Mouse (Mus musculus) forebrain, embryonic 16.5 days (tissue): ENCODE data around the gene Fam169b. TPM values are rescaled to one million over a fixed set of nuclear protein-coding genes. Genes with fewer than 3 reads are reported as not detected.

Experiments used
- ATAC-seq: fragments of 200-750 bp; cut with Nextera tagmentation; 2 replicates; pipeline ENCODE4 v1.8.0; 2017; ENCODE audit warnings: mild to moderate bottlenecking, moderate library complexity
- H3K27ac ChIP-seq: fragments of 300-500 bp; sonication (generic); 2 replicates; pipeline ENCODE4 v1.5.1; 2014; ENCODE audit warnings: low read length, control low read depth
- H3K27me3 ChIP-seq: fragments of 300-500 bp; sonication (generic); replicated peaks from 2 replicates; pipeline ENCODE4 v1.6.1; 2014; ENCODE audit warnings: low read length; ENCODE audit not compliant: control insufficient read depth, insufficient read depth
- H3K36me3 ChIP-seq: fragments of 300-500 bp; sonication (generic); 2 replicates; pipeline ENCODE4 v1.6.1; 2014; ENCODE audit not compliant: control insufficient read depth, insufficient read depth
- H3K4me1 ChIP-seq: fragments of 300-500 bp; sonication (generic); replicated peaks from 2 replicates; pipeline ENCODE4 v1.6.1; 2014; ENCODE audit warnings: low read length; ENCODE audit not compliant: control insufficient read depth, insufficient read depth
- H3K4me2 ChIP-seq: fragments of 300-500 bp; sonication (generic); 2 replicates; pipeline ENCODE4 v1.6.1; 2014; ENCODE audit warnings: mild to moderate bottlenecking, low read length, control low read depth
- H3K4me3 ChIP-seq: fragments of 300-500 bp; sonication (generic); replicated peaks from 2 replicates; pipeline ENCODE4 v1.5.1; 2014; ENCODE audit warnings: mild to moderate bottlenecking, low read length, control low read depth
- H3K9ac ChIP-seq: fragments of 300-500 bp; sonication (generic); replicated peaks from 2 replicates; pipeline ENCODE4 v1.6.1; 2014; ENCODE audit warnings: low read depth, low read length, control low read depth
- H3K9me3 ChIP-seq: fragments of 300-500 bp; sonication (generic); 2 replicates; pipeline ENCODE4 v1.6.1; 2016; ENCODE audit warnings: low read length; ENCODE audit not compliant: control insufficient read depth
- WGBS: fragments of 180-500 bp; shearing (Covaris S2); extraction: QIAGEN DNeasy Blood & Tissue Kit; methylation state at CpG from one replicate; pipeline ENCODE4 v1.1.7; 2014; 5-methylcytosine and 5-hydroxymethylcytosine counted together
- polyA plus RNA-seq: library from polyadenylated mRNA; unstranded; fragments of >200 nt; fragmentation: Nextera tagmentation; extraction: Ambion mirVana; gene quantifications from 2 replicates; pipeline ENCODE4 v1.2.1, GENCODE M21; 2015

Fam169b gene
- polyA plus RNA-seq, 1 experiment from 2014 or later: not detected

GRCm38 (mm10) chr7:68305781-68306575 is 32.3 kb downstream of the Fam169b start:
- Histone ChIP-seq H3K9ac (no peak overlapping the region), H3K9me3 (no peaks in the 10 kb centered on the region), H3K27me3 (no peaks in the 10 kb centered on the region), H3K4me1 (peaks cover 3% of the 10 kb centered on the region; the same call in 1 of the 2 replicates), H3K27ac (no peak overlapping the region), H3K4me3 (no peak overlapping the region), H3K4me2 (no peak overlapping the region), H3K36me3 (no peaks in the 10 kb centered on the region)
- WGBS: 51% methylated on average over 11 of the region's 11 CpGs
- ATAC-seq: no peak

DNA sequence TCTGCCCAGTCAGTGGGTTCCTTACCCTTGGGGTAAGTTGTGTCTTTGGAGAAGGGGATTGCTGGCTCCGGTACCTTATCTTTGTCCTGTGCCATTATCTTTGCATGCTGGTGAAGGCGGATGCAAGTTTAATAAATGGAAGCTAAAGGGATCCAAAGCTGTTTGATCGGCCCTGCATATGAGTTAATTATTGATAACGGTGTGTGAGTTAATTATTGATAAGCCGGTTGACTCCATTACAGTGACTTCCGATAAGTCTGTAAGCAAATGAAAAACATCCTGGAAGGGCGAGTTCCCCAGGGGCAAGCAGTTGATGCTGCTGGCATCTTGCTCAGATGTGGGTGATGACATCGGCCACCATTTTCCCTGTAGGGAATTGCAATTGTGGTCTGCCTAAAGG is 33.1 kb downstream of the Fam169b start:
- no peak for ATAC-seq
- H3K4me2 ChIP-seq: no peak overlapping the region
- H3K27ac ChIP-seq: no peak overlapping the region
- H3K27me3 ChIP-seq: no peaks in the 10 kb centered on the region
- no peaks in the 10 kb centered on the region for H3K36me3 ChIP-seq
- 95% methylated on average over 8 of the region's 8 CpGs for WGBS
- peaks cover 3% of the 10 kb centered on the region; the same call in 1 of the 2 replicates for H3K4me1 ChIP-seq
- no peaks in the 10 kb centered on the region for H3K9me3 ChIP-seq
- no peak overlapping the region for H3K9ac ChIP-seq
- H3K4me3 ChIP-seq: no peak overlapping the region

GRCm38 (mm10) chr7:68311469-68311868 is 37.8 kb downstream of the Fam169b start:
- Histone ChIP-seq H3K9me3 (no peaks in the 10 kb centered on the region), H3K4me3 (no peak overlapping the region), H3K27ac (no peak overlapping the region), H3K36me3 (no peaks in the 10 kb centered on the region), H3K27me3 (no peaks in the 10 kb centered on the region), H3K9ac (no peak overlapping the region), H3K4me1 (no peaks in the 10 kb centered on the region), H3K4me2 (no peak overlapping the region)
- 78% methylated on average over 6 of the region's 6 CpGs for WGBS
- ATAC-seq: no peak

DNA sequence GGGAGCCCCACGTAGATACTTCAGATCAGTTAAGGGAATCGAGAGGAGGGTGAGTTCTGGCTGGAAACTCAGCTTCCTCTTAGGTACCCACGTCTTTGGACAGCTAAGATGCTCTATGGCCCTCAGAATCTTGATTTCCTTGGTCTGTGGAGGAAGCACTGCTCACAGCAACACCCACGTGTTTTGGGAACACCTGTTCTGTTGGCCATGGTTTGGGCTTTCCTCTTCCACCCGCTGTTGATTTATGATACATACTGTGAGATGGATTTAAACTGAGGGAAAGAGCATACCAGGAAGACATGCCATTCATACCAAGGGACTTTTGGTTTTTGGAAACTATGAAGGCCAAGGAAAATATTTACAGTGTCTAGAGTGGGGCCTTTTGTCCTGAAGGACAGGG is 38.8 kb downstream of the Fam169b start:
- no peaks in the 10 kb centered on the region for H3K27me3 ChIP-seq
- no peaks in the 10 kb centered on the region for H3K4me1 ChIP-seq
- WGBS: 88% methylated on average over 5 of the region's 5 CpGs
- no peak overlapping the region for H3K27ac ChIP-seq
- no peak overlapping the region for H3K4me2 ChIP-seq
- H3K4me3 ChIP-seq: no peak overlapping the region
- H3K9ac ChIP-seq: no peak overlapping the region
- no peaks in the 10 kb centered on the region for H3K36me3 ChIP-seq
- no peaks in the 10 kb centered on the region for H3K9me3 ChIP-seq
- ATAC-seq: no peak

GRCm38 (mm10) chr7:68313038-68313782 is 39.6 kb downstream of the Fam169b start:
- Histone ChIP-seq H3K36me3 (no peaks in the 10 kb centered on the region), H3K27ac (no peak overlapping the region), H3K27me3 (no peaks in the 10 kb centered on the region), H3K4me2 (no peak overlapping the region), H3K4me1 (0 out of 2 replicates have a peak, but pooled peaks cover under 1% of the 10 kb centered on the region), H3K9ac (no peak overlapping the region), H3K9me3 (no peaks in the 10 kb centered on the region), H3K4me3 (no peak overlapping the region)
- 83% methylated on average over 14 of the region's 14 CpGs for WGBS
- no peak for ATAC-seq

DNA sequence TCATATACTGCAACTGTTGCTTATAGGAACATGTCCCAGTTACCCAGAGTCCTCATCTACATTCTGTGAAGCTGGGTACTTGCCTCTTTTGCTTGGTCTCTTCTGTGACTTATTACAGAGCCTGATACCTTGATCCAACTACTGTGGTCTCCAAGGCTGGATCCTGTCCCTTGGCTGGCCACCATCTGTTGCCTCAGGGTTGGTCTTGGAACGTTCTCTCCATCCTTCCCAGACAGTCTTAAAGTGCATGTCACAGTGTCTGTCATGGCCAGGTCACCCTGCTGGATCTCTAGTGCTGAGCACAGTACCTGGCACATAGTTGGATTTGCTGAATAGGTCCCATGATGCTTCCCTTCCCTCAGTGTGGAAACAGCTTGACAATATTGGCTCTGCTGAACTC is 40.6 kb downstream of the Fam169b start:
- H3K9me3 ChIP-seq: no peaks in the 10 kb centered on the region
- peaks cover 6% of the 10 kb centered on the region; the same call in 1 of the 2 replicates for H3K4me1 ChIP-seq
- no peak overlapping the region for H3K27ac ChIP-seq
- no peaks in the 10 kb centered on the region for H3K36me3 ChIP-seq
- no peak overlapping the region for H3K4me2 ChIP-seq
- ATAC-seq: no peak
- no peaks in the 10 kb centered on the region for H3K27me3 ChIP-seq
- H3K4me3 ChIP-seq: no peak overlapping the region
- H3K9ac ChIP-seq: no peak overlapping the region
- 73% methylated on average over 1 of the region's 1 CpGs for WGBS

DNA sequence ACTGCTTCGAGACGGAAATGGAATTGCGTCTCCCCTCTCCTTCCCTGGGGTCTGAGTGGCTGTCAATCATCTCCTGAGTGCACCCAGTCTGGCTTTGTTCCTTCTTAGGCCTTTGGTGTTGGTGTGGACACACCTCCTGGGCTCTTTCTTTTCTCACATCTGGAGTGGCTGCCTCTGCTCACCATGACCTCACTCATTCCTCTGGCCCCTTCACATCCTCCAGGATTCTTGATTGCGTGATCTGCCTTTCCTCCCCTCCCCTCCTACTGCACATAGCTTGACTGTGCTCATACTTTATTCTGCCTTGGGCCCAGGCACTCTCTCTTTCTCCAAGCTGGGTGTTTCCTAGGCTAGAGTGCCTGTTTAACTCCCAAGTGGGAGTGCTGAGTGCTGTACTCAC is 41.4 kb downstream of the Fam169b start:
- Histone ChIP-seq H3K9me3 (no peaks in the 10 kb centered on the region), H3K27ac (no peak overlapping the region), H3K36me3 (no peaks in the 10 kb centered on the region), H3K27me3 (no peaks in the 10 kb centered on the region), H3K4me2 (no peak overlapping the region), H3K4me3 (no peak overlapping the region), H3K4me1 (peaks cover 6% of the 10 kb centered on the region; the same call in 1 of the 2 replicates), H3K9ac (no peak overlapping the region)
- WGBS: 53% methylated on average over 4 of the region's 4 CpGs
- no peak for ATAC-seq

DNA sequence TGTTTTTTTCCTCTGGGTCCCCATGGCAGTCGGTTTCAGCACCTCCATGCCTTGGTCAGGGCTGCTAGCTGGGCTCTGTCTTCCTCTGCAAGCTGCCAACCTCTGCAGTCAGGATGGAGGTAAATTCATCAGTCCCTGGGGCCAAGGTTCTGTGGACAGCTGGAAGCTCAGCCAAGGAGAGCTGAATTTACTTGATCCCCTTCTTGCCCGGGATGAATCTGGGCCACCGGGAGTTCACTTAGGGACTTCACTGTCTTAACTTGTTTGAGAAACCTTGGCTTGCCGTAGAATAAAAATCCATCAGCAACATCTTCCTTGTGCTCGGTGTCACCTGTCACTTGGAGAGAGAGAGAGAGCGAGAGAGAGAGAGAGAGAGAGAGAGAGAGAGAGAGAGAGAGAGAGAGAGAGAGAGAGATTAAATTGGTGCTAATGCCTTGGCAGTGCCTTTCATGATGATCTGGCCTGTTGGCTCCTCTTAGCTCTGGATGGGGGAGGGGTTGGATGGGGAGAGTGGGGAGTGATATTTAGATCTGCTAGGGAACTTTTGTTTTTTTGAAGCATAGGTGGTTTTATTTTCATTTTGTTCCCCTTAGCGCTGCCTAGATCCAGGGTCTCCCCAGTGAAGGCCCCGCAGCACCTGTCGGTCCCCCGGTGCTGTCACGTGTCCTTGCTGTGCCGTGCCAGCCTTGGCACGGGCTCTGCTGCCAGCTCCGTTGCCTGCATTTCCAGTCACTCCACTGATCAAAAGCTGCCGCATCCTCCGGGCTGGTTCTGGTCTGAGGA is 44.6 kb downstream of the Fam169b start:
- peaks cover 6% of the 10 kb centered on the region; the same call in 1 of the 2 replicates for H3K4me1 ChIP-seq
- 65% methylated on average over 16 of the region's 16 CpGs for WGBS
- no peaks in the 10 kb centered on the region for H3K36me3 ChIP-seq
- H3K9ac ChIP-seq: no peak overlapping the region
- no peaks in the 10 kb centered on the region for H3K27me3 ChIP-seq
- no peaks in the 10 kb centered on the region for H3K9me3 ChIP-seq
- H3K4me2 ChIP-seq: peak overlapping the region; percentile 39
- no peak overlapping the region for H3K4me3 ChIP-seq
- ATAC-seq: peak; percentile 88
- H3K27ac ChIP-seq: no peak overlapping the region

- Histone ChIP-seq H3K36me3 (no peaks in the 10 kb centered on the region), H3K9me3 (no peaks in the 10 kb centered on the region), H3K27me3 (no peaks in the 10 kb centered on the region), H3K4me1 (peaks cover 6% of the 10 kb centered on the region; the same call in 1 of the 2 replicates), H3K27ac (no peak overlapping the region), H3K4me2 (no peak overlapping the region), H3K4me3 (no peak overlapping the region), H3K9ac (no peak overlapping the region)
- no peak for ATAC-seq
- 57% methylated on average over 6 of the region's 6 CpGs for WGBS
Measured at GRCm38 (mm10) chr7:68318979-68319378, 45.3 kb downstream of the Fam169b start.
